Mouse (Mus musculus) megakaryocyte, embryonic 14.5 days (primary cell): ENCODE data around the gene Amfr. TPM values are rescaled to one million over a fixed set of nuclear protein-coding genes. Genes with fewer than 3 reads are reported as not detected.

Experiments used
- H3K27me3 ChIP-seq: replicated peaks from 2 replicates; pipeline ENCODE3; 2012; ENCODE audit warnings: inconsistent platforms
- H3K36me3 ChIP-seq: replicated peaks from 2 replicates; pipeline ENCODE3; 2012; ENCODE audit warnings: low read length, inconsistent platforms, mixed read lengths
- H3K4me1 ChIP-seq: 2 replicates; pipeline ENCODE4 v1.6.1; 2012; ENCODE audit warnings: inconsistent platforms
- H3K4me3 ChIP-seq: replicated peaks from 2 replicates; pipeline ENCODE3; 2012; ENCODE audit warnings: moderate library complexity, mild to moderate bottlenecking, inconsistent platforms
- H3K9me3 ChIP-seq: 2 replicates; pipeline ENCODE4 v1.6.1; 2012; ENCODE audit warnings: inconsistent platforms
- FLI1 ChIP-seq: IDR thresholded peaks from 2 replicates; pipeline ENCODE4 v1.6.1; 2012; ENCODE audit warnings: low read length, inconsistent platforms, mixed read lengths
- GATA1 ChIP-seq: IDR thresholded peaks from 3 replicates; pipeline ENCODE4 v1.6.1; 2012; ENCODE audit warnings: mixed read lengths, low read length, inconsistent platforms, borderline replicate concordance
- polyA plus RNA-seq: library from polyadenylated mRNA; stranded (reverse); fragments of >175 nt; gene quantifications from 2 replicates; pipeline ENCODE4 v1.2.3, GENCODE M21; 2012; ENCODE audit warnings: low replicate concordance; ENCODE audit not compliant: insufficient read depth

Gene Amfr
- polyA plus RNA-seq, 1 experiment: 37.6 TPM

- Histone ChIP-seq H3K9me3 (no peaks in the 10 kb centered on the region), H3K4me3 (no peak overlapping the region), H3K36me3 (peaks cover 56% of the 10 kb centered on the region), H3K27me3 (peaks cover 4% of the 10 kb centered on the region), H3K4me1 (0 out of 2 replicates have a peak, but pooled peaks cover 3% of the 10 kb centered on the region)
- TF ChIP-seq GATA1: no peak
- no peak for TF ChIP-seq FLI1
Measured at GRCm38 (mm10) chr8:93969626-93970340, 42.9 kb downstream of the Amfr start.

- Histone ChIP-seq H3K9me3 (no peaks in the 10 kb centered on the region), H3K4me3 (no peak overlapping the region), H3K27me3 (peaks cover 13% of the 10 kb centered on the region), H3K4me1 (0 out of 2 replicates have a peak, but pooled peaks cover 3% of the 10 kb centered on the region), H3K36me3 (peaks cover 41% of the 10 kb centered on the region)
- TF ChIP-seq FLI1: no peak
- no peak for TF ChIP-seq GATA1
Measured at GRCm38 (mm10) chr8:93968293-93968692, 44.3 kb downstream of the Amfr start.

DNA sequence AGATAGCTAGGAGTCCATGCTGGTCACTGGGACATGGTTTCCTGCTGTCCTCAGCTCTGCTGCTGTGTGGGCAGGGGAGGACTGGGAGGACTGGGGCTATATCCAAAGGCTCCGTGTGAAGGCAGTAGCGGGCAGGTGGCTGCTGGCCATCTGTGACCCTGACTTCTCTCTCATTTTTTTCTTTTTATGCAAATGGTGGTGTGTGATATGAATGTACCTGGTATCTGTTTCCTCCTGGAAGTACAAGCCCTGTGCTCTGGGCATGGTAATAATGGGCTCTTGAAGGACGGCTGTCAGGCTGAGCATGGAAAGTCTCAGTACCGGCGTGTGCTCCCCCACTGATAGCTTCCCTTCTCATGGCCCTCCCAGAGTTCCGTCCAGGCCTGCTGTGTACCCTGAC, 51.7 kb downstream of the Amfr start:
- no peak overlapping the region for H3K4me3 ChIP-seq
- H3K27me3 ChIP-seq: peaks cover 62% of the 10 kb centered on the region
- no peaks in the 10 kb centered on the region for H3K9me3 ChIP-seq
- no peaks in the 10 kb centered on the region for H3K36me3 ChIP-seq
- TF ChIP-seq FLI1 (no peak), GATA1 (no peak)
- no peaks in the 10 kb centered on the region for H3K4me1 ChIP-seq

DNA sequence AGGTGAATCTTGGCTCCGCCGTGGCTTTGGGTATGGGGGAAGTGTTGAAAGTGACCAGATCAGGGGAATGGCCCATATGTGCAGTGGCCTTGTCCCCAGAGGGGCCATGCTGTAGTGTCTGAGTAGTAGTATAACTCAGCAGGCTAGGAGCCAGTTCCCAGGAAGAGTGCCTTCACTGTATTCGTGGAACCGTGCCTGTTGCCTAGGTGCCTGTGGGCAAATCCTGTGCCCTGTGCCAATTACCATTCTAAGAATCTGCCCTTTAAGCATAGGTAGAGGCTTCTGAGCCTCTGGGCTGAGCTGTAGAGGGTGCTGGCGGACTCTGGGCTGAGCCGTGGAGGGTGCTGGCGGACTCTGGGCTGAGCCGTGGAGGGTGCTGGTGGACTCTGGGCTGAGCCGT, 54.2 kb downstream of the Amfr start:
- Histone ChIP-seq H3K4me1 (no peaks in the 10 kb centered on the region), H3K4me3 (no peak overlapping the region), H3K27me3 (peaks cover 71% of the 10 kb centered on the region), H3K9me3 (no peaks in the 10 kb centered on the region), H3K36me3 (no peaks in the 10 kb centered on the region)
- TF ChIP-seq GATA1 (no peak), FLI1 (no peak)

GRCm38 (mm10) chr8:93952511-93952910, 60.1 kb downstream of the Amfr start:
- Histone ChIP-seq H3K4me3 (no peak overlapping the region), H3K4me1 (no peaks in the 10 kb centered on the region), H3K9me3 (no peaks in the 10 kb centered on the region), H3K27me3 (peaks cover 50% of the 10 kb centered on the region), H3K36me3 (no peaks in the 10 kb centered on the region)
- TF ChIP-seq GATA1 (no peak), FLI1 (no peak)

DNA sequence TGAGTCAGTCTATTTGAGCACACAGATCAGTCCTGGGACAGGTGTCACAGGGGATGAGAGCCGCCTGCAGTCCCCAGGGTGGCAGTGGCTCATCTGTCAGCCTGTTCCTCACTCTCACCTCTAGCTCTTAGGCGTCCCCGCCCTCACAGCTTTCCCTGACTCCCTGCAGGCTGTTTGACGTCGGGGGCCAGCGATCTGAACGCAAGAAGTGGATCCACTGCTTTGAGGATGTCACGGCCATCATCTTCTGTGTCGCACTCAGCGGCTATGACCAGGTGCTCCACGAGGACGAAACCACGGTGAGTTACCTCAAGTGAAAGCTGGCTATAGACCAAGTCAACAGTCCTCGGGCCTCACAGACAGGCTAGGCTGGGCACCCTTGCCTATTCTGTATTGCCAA, 62.5 kb downstream of the Amfr start:
- no peaks in the 10 kb centered on the region for H3K9me3 ChIP-seq
- H3K4me3 ChIP-seq: no peak overlapping the region
- peaks cover 29% of the 10 kb centered on the region for H3K27me3 ChIP-seq
- no peaks in the 10 kb centered on the region for H3K36me3 ChIP-seq
- peaks cover 3% of the 10 kb centered on the region; the same call in 1 of the 2 replicates for H3K4me1 ChIP-seq
- TF ChIP-seq GATA1 (no peak), FLI1 (no peak)

DNA sequence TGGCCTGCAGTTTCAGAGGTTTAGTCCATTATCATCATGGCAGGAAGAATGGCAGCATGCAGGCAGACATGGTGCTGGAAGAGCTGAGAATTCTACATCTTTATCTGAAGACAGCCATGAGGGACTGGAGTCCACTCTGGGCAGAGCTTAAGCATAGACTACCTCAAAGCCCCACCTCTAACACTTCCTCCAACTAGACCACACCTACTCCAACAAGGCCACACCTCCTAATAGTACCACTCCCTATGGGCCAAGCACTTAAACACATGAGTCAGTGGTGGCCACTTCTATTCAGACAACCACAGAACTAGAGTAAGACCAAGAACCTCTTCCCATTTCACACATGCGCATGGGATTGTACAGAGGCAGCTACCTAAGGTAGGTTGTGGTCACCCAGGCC, 66.2 kb downstream of the Amfr start:
- no peak overlapping the region for H3K4me3 ChIP-seq
- H3K27me3 ChIP-seq: peaks cover 11% of the 10 kb centered on the region
- H3K36me3 ChIP-seq: no peaks in the 10 kb centered on the region
- TF ChIP-seq GATA1: no peak
- no peak for TF ChIP-seq FLI1
- H3K9me3 ChIP-seq: no peaks in the 10 kb centered on the region
- peaks cover 9% of the 10 kb centered on the region for H3K4me1 ChIP-seq

DNA sequence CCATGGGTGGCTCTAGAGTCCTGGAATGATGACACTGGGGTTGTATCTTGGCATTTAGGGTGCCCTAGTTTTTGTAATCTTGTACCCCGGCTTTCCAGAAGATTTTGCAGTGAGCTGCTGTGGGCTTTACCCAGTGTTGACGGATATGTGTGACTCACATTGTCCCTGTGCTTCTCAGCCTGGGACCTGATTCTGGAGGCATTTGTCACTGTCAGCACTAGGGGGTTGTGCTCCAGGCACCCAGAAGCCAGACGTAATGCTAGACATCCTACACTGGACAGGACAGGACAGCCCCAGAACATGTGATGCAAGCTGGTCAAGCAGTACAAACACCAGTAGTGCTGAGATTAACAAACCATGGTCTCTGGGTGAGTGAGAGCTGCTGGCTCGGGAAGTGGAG, 66.9 kb downstream of the Amfr start:
- Histone ChIP-seq H3K4me3 (no peak overlapping the region), H3K36me3 (no peaks in the 10 kb centered on the region), H3K4me1 (peaks cover 15% of the 10 kb centered on the region), H3K9me3 (no peaks in the 10 kb centered on the region), H3K27me3 (peaks cover 12% of the 10 kb centered on the region)
- TF ChIP-seq FLI1 (no peak), GATA1 (no peak)

DNA sequence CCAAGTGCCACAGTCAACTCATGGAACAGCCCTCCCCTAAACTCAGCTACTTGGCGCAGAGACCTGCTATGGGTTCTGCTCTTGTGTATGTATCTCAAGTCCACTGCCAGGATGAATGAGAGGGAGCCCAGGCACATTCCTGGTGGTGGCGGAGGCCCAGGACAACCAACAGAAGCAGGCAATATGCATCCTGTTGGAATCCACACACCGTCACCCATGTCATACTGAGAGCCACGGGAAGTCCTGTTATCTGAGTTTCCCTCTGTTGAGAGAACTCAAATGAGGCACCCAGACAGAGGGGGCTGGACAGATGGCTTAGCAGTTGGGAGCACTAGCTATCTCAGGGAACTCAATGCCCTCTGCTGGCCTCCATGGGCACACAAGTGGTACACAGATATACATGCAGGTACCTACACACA, 71.0 kb downstream of the Amfr start:
- TF ChIP-seq FLI1: no peak
- no peak for TF ChIP-seq GATA1
- H3K36me3 ChIP-seq: no peaks in the 10 kb centered on the region
- H3K9me3 ChIP-seq: no peaks in the 10 kb centered on the region
- H3K4me3 ChIP-seq: no peak overlapping the region
- peaks cover 23% of the 10 kb centered on the region for H3K27me3 ChIP-seq
- peaks cover 15% of the 10 kb centered on the region for H3K4me1 ChIP-seq

- Histone ChIP-seq H3K4me1 (peaks cover 12% of the 10 kb centered on the region), H3K9me3 (no peaks in the 10 kb centered on the region), H3K4me3 (no peak overlapping the region), H3K27me3 (peaks cover 23% of the 10 kb centered on the region), H3K36me3 (no peaks in the 10 kb centered on the region)
- TF ChIP-seq GATA1 (no peak), FLI1 (no peak)
Measured at GRCm38 (mm10) chr8:93940542-93941423, 71.9 kb downstream of the Amfr start.
